Mouse (Mus musculus): ENCODE measurements around the gene Gcdh. TPM values are rescaled to one million over a fixed set of nuclear protein-coding genes. Genes with fewer than 3 reads are reported as not detected.
A peak's percentile ranks its signal among the peaks of the same experiment; 100 is the strongest.

The Gcdh gene
- total RNA-seq, 2 experiments from 2014 or later, result 30.8 to 32.7 TPM

- no peak for DNase-seq
- intact Hi-C loops (cut with DNase I), result no loop called here
Observed at GRCm38 (mm10) chr8:84874339-84874738, 19.4 kb downstream of the Gcdh start.

- DNase-seq, result no peak
- intact Hi-C loops (cut with DNase I), result no loop called here
Observed at GRCm38 (mm10) chr8:84873016-84873415, 20.7 kb downstream of the Gcdh start.

- DNase-seq, result peak; percentile 27
- intact Hi-C loops (cut with DNase I), result no loop called here
Observed at GRCm38 (mm10) chr8:84872309-84872965, 21.3 kb downstream of the Gcdh start.

GRCm38 (mm10) chr8:84871376-84872308 lies 22.1 kb downstream of the Gcdh start, which contains the start of gene Syce2:
Gene Syce2 (plus strand): TSS chr8:84872111.
- DNase-seq, result peak; percentile 74
- intact Hi-C loops (cut with DNase I), result no loop called here

GRCm38 (mm10) chr8:84856864-84857441 lies 36.8 kb downstream of the Gcdh start, which contains the start of gene Farsa:
Gene Farsa (plus strand): TSS chr8:84856989.
- intact Hi-C loops (cut with DNase I), result loop anchor here (5.0 kb wide), 1 partner anchor 105 kb away; no protein-coding TSS in a partner anchor
- DNase-seq, result peak; percentile 93

GRCm38 (mm10) chr8:84856434-84856833 lies 37.3 kb downstream of the Gcdh start:
- intact Hi-C loops (cut with DNase I), result loop anchor here (5.0 kb wide), 1 partner anchor 106 kb away; no protein-coding TSS in a partner anchor
- no peak for DNase-seq

GRCm38 (mm10) chr8:84847684-84848435 lies 45.9 kb downstream of the Gcdh start:
- intact Hi-C loops (cut with DNase I), result no loop called here

GRCm38 (mm10) chr8:84846722-84847572 lies 46.8 kb downstream of the Gcdh start, which contains the start of gene Calr:
Gene Calr (minus strand): TSS chr8:84846934.
- intact Hi-C loops (cut with DNase I), result no loop called here
- DNase-seq, result peak; percentile 100

More at GRCm38 (mm10) chr8:84847684-84848435, 45.9 kb downstream of the Gcdh start:
- DNase-seq, result no peak

GRCm38 (mm10) chr8:84846094-84846721 lies 47.5 kb downstream of the Gcdh start:
- intact Hi-C loops (cut with DNase I), result no loop called here
- peak; percentile 45 for DNase-seq

GRCm38 (mm10) chr8:84845355-84846093 lies 48.2 kb downstream of the Gcdh start:
- intact Hi-C loops (cut with DNase I), result no loop called here
- DNase-seq, result peak; percentile 67

GRCm38 (mm10) chr8:84844397-84845070 lies 49.2 kb downstream of the Gcdh start:
- no peak for DNase-seq
- intact Hi-C loops (cut with DNase I), result no loop called here

GRCm38 (mm10) chr8:84841514-84841913 lies 52.2 kb downstream of the Gcdh start:
- no peak for DNase-seq
- intact Hi-C loops (cut with DNase I), result no loop called here

GRCm38 (mm10) chr8:84840248-84840999 lies 53.3 kb downstream of the Gcdh start, which contains the start of gene Rad23a:
Gene Rad23a (minus strand): TSS chr8:84840665.
- DNase-seq, result peak; percentile 93
- intact Hi-C loops (cut with DNase I), result no loop called here

- intact Hi-C loops (cut with DNase I), result no loop called here
- no peak for DNase-seq
Observed at GRCm38 (mm10) chr8:84839875-84840247, 53.9 kb downstream of the Gcdh start.

GRCm38 (mm10) chr8:84839411-84839810 lies 54.3 kb downstream of the Gcdh start:
- intact Hi-C loops (cut with DNase I), result no loop called here
- no peak for DNase-seq

- DNase-seq, result no peak
- intact Hi-C loops (cut with DNase I), result no loop called here
Observed at GRCm38 (mm10) chr8:84838513-84838912, 55.2 kb downstream of the Gcdh start.

- intact Hi-C loops (cut with DNase I), result no loop called here
- DNase-seq, result no peak
Observed at GRCm38 (mm10) chr8:84837912-84838470, 55.7 kb downstream of the Gcdh start.

Data from left cerebral cortex, postnatal 4 days (tissue).